Mouse (Mus musculus): ENCODE data around the gene Prrg4. TPM values are rescaled to one million over a fixed set of nuclear protein-coding genes. Genes with fewer than 3 reads are reported as not detected.
A peak's percentile ranks its signal among the peaks of the same experiment; 100 is the strongest.
"Not testable (repeated sequence)": the region's sequence is repeated elsewhere in the genome, so short reads cannot be mapped to it uniquely, and the experiment has no call there.

The Prrg4 gene
- polyA plus RNA-seq, 1 experiment from 2014 or later = 0.33 TPM

GRCm38 (mm10) chr2:104860426-104860825 is 10.8 kb upstream of the Prrg4 start:
- Histone ChIP-seq H3K36me3 (ENCODE audit: control insufficient read depth, insufficient read depth, low read length) (no peaks in the 10 kb centered on the region), H3K4me3 (ENCODE audit: low read depth, low read length) (no peak overlapping the region), H3K4me1 (replicated peaks; ENCODE audit: control insufficient read depth, insufficient read depth, low read length) (no peaks in the 10 kb centered on the region), H3K27ac (ENCODE audit: low read depth, low read length) (no peak overlapping the region), H3K9me3 (ENCODE audit: control insufficient read depth, low read length) (no peaks in the 10 kb centered on the region), H3K27me3 (replicated peaks; ENCODE audit: control insufficient read depth, insufficient read depth, low read length) (no peaks in the 10 kb centered on the region), H3K4me2 (no peak overlapping the region), H3K9ac (ENCODE audit: low read depth, low read length) (no peak overlapping the region)
- DNase-seq (ENCODE audit: low spot score) (no peak), ATAC-seq (replicated peaks; ENCODE audit: low FRiP score) (no peak)
- 87% methylated on average over 10 of the region's 10 CpGs for WGBS

- Histone ChIP-seq H3K27me3 (replicated peaks; ENCODE audit: control insufficient read depth, insufficient read depth, low read length) (no peaks in the 10 kb centered on the region), H3K4me1 (replicated peaks; ENCODE audit: control insufficient read depth, insufficient read depth, low read length) (no peaks in the 10 kb centered on the region), H3K36me3 (ENCODE audit: control insufficient read depth, insufficient read depth, low read length) (no peaks in the 10 kb centered on the region), H3K9me3 (ENCODE audit: control insufficient read depth, low read length) (no peaks in the 10 kb centered on the region), H3K4me3 (ENCODE audit: low read depth, low read length) (no peak overlapping the region), H3K9ac (ENCODE audit: low read depth, low read length) (no peak overlapping the region), H3K4me2 (no peak overlapping the region), H3K27ac (ENCODE audit: low read depth, low read length) (no peak overlapping the region)
- WGBS = 74% methylated on average over 5 of the region's 5 CpGs
- ATAC-seq (replicated peaks; ENCODE audit: low FRiP score) (no peak), DNase-seq (ENCODE audit: low spot score) (no peak)
Measured at GRCm38 (mm10) chr2:104859060-104859459, 9.4 kb upstream of the Prrg4 start.

DNA sequence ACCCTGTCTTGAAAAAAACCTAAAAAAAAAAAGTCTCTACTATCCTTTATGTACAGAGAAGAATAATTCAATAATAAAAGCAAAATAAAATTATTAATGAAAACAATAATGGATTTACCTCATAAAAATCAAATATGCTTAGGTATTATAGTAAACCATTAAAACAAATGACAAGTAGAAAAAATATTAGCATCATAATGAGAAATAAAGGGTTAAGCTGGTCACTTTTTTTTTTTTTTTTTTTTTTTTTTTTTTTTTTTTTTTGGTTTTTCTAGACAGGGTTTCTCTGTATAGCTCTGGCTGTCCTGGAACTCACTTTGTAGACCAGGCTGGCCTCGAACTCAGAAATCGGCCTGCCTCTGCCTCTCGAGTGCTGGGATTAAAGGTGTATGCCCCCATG is 8.4 kb upstream of the Prrg4 start:
- 86% methylated on average over 3 of the region's 3 CpGs for WGBS
- not testable (repeated sequence) for H3K9ac ChIP-seq (ENCODE audit: low read depth, low read length); DNase-seq (ENCODE audit: low spot score); H3K27me3 ChIP-seq (replicated peaks; ENCODE audit: control insufficient read depth, insufficient read depth, low read length); H3K4me2 ChIP-seq; ATAC-seq (replicated peaks; ENCODE audit: low FRiP score); H3K4me1 ChIP-seq (replicated peaks; ENCODE audit: control insufficient read depth, insufficient read depth, low read length); H3K4me3 ChIP-seq (ENCODE audit: low read depth, low read length); H3K9me3 ChIP-seq (ENCODE audit: control insufficient read depth, low read length); H3K36me3 ChIP-seq (ENCODE audit: control insufficient read depth, insufficient read depth, low read length); H3K27ac ChIP-seq (ENCODE audit: low read depth, low read length)

DNA sequence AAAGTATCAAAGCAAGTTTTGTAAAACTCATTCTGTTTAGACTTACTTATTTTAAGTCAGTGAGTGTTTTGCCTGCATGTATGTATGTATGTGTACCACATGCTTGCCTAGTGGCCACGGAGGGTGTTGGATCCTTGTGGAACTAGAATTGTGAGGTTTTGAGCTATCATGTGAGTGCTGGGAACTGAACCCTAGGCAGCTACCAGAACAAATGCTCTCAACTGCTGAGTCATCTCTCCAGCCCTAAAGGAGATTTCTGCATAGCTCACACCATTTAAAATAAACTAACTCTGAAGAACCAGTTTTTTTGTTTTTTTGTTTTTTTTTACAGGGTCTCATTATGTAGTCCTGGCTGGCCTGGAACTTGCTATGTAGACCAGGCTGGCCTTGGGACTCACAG is 6.5 kb upstream of the Prrg4 start:
- DNase-seq (ENCODE audit: low spot score) = no peak
- Histone ChIP-seq H3K4me3 (ENCODE audit: low read depth, low read length) (no peak overlapping the region), H3K9me3 (ENCODE audit: control insufficient read depth, low read length) (no peaks in the 10 kb centered on the region), H3K36me3 (ENCODE audit: control insufficient read depth, insufficient read depth, low read length) (no peaks in the 10 kb centered on the region), H3K9ac (ENCODE audit: low read depth, low read length) (no peak overlapping the region), H3K27ac (ENCODE audit: low read depth, low read length) (no peak overlapping the region), H3K4me2 (no peak overlapping the region), H3K27me3 (replicated peaks; ENCODE audit: control insufficient read depth, insufficient read depth, low read length) (no peaks in the 10 kb centered on the region), H3K4me1 (replicated peaks; ENCODE audit: control insufficient read depth, insufficient read depth, low read length) (no peaks in the 10 kb centered on the region)
- 56% methylated on average over 1 of the region's 1 CpGs for WGBS
- ATAC-seq (replicated peaks; ENCODE audit: low FRiP score) = no peak

DNA sequence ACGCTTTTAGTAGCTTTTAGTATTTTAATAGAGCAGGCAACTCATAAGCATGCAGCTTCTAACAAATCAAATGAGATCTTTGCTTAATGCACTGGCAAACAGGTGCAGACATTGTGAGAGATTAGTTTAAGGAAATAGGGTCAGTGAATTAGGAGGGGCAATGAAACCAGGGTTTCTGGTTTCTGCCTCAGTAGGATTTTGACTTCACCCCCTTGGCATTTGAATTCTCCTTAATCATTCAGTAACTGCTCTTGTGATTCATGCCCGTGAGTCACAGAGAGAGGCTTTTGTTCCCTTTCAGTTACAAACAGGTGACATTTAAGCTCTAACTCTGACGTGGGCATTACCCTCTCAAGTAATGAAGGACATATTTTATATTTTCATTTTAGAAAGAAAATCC is 6.1 kb upstream of the Prrg4 start:
- whole genome bisulfite sequencing = 51% methylated on average over 3 of the region's 3 CpGs
- Histone ChIP-seq H3K27ac (ENCODE audit: low read depth, low read length) (no peak overlapping the region), H3K9me3 (ENCODE audit: control insufficient read depth, low read length) (no peaks in the 10 kb centered on the region), H3K4me2 (no peak overlapping the region), H3K9ac (ENCODE audit: low read depth, low read length) (no peak overlapping the region), H3K4me1 (replicated peaks; ENCODE audit: control insufficient read depth, insufficient read depth, low read length) (no peaks in the 10 kb centered on the region), H3K4me3 (ENCODE audit: low read depth, low read length) (no peak overlapping the region), H3K27me3 (replicated peaks; ENCODE audit: control insufficient read depth, insufficient read depth, low read length) (no peaks in the 10 kb centered on the region; the same call in 1 of the 2 replicates), H3K36me3 (ENCODE audit: control insufficient read depth, insufficient read depth, low read length) (no peaks in the 10 kb centered on the region)
- ATAC-seq (replicated peaks; ENCODE audit: low FRiP score) (no peak), DNase-seq (ENCODE audit: low spot score) (no peak)

DNA sequence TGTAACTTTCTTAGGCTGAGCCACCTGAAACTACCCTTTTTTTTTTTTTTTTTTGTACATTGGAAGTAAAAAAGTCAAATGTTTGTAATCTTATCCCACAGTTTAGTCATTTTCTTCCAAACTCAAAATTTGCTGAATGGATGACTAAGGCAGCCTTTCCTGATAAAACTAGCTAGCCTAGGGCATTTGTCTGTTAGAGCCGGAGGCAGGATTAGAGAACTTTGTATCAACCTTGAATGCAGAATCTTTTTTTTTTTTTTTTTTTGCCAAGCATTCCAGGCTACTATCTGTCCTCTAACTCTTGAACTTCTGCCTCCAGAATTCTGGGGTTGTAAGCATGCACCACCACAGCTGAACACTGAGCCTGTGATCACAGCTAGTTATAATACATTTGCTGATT is 5.2 kb upstream of the Prrg4 start:
- 82% methylated on average over 1 of the region's 1 CpGs for whole genome bisulfite sequencing
- Histone ChIP-seq H3K9ac (ENCODE audit: low read depth, low read length) (no peak overlapping the region), H3K4me1 (replicated peaks; ENCODE audit: control insufficient read depth, insufficient read depth, low read length) (no peaks in the 10 kb centered on the region), H3K4me3 (ENCODE audit: low read depth, low read length) (no peak overlapping the region), H3K4me2 (no peak overlapping the region), H3K27me3 (replicated peaks; ENCODE audit: control insufficient read depth, insufficient read depth, low read length) (no peaks in the 10 kb centered on the region; the same call in 1 of the 2 replicates), H3K27ac (ENCODE audit: low read depth, low read length) (no peak overlapping the region), H3K36me3 (ENCODE audit: control insufficient read depth, insufficient read depth, low read length) (no peaks in the 10 kb centered on the region), H3K9me3 (ENCODE audit: control insufficient read depth, low read length) (no peaks in the 10 kb centered on the region)
- DNase-seq (ENCODE audit: low spot score) = no peak
- no peak for ATAC-seq (replicated peaks; ENCODE audit: low FRiP score)

DNA sequence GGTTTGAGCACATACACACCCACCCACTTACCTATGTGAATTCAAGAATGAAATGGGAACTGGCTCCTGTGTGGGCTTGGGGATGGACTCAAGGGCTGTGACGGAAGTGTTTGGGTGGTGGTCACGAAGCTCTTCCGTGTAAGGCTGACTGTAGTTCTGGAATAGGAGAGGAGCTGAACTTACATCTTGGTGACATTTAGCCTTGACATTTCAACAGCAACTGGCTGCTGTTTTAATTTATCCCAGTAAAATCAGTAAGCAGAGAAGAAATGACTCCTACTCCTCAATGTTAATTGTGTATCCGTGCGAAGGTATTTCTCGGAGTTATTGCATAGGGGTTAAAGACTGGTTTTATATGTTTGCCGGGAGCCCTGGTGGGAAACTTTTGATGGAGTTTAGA is 2.9 kb upstream of the Prrg4 start:
- peaks cover 7% of the 10 kb centered on the region for H3K27me3 ChIP-seq (replicated peaks; ENCODE audit: control insufficient read depth, insufficient read depth, low read length)
- H3K36me3 ChIP-seq (ENCODE audit: control insufficient read depth, insufficient read depth, low read length) = no peaks in the 10 kb centered on the region
- no peaks in the 10 kb centered on the region for H3K4me1 ChIP-seq (replicated peaks; ENCODE audit: control insufficient read depth, insufficient read depth, low read length)
- ATAC-seq (replicated peaks; ENCODE audit: low FRiP score) = no peak
- 79% methylated on average over 7 of the region's 7 CpGs for WGBS
- no peak overlapping the region for H3K9ac ChIP-seq (ENCODE audit: low read depth, low read length)
- no peak overlapping the region for H3K4me3 ChIP-seq (ENCODE audit: low read depth, low read length)
- H3K27ac ChIP-seq (ENCODE audit: low read depth, low read length) = no peak overlapping the region
- DNase-seq (ENCODE audit: low spot score) = no peak
- no peak overlapping the region for H3K4me2 ChIP-seq
- no peaks in the 10 kb centered on the region for H3K9me3 ChIP-seq (ENCODE audit: control insufficient read depth, low read length)

- H3K9ac ChIP-seq (ENCODE audit: low read depth, low read length) = no peak overlapping the region
- H3K27ac ChIP-seq (ENCODE audit: low read depth, low read length) = no peak overlapping the region
- H3K9me3 ChIP-seq (ENCODE audit: control insufficient read depth, low read length) = no peaks in the 10 kb centered on the region
- no peaks in the 10 kb centered on the region for H3K36me3 ChIP-seq (ENCODE audit: control insufficient read depth, insufficient read depth, low read length)
- DNase-seq (ENCODE audit: low spot score) (no peak), ATAC-seq (replicated peaks; ENCODE audit: low FRiP score) (no peak)
- no peak overlapping the region for H3K4me2 ChIP-seq
- WGBS = 34% methylated on average over 5 of the region's 5 CpGs
- no peaks in the 10 kb centered on the region for H3K4me1 ChIP-seq (replicated peaks; ENCODE audit: control insufficient read depth, insufficient read depth, low read length)
- no peak overlapping the region for H3K4me3 ChIP-seq (ENCODE audit: low read depth, low read length)
- peaks cover 7% of the 10 kb centered on the region for H3K27me3 ChIP-seq (replicated peaks; ENCODE audit: control insufficient read depth, insufficient read depth, low read length)
Measured at GRCm38 (mm10) chr2:104851686-104852085, 2.0 kb upstream of the Prrg4 start.

GRCm38 (mm10) chr2:104849991-104850359 is 299 bp upstream of the Prrg4 start:
- Histone ChIP-seq H3K27ac (ENCODE audit: low read depth, low read length) (no peak overlapping the region), H3K4me3 (ENCODE audit: low read depth, low read length) (peak overlapping the region; percentile 59), H3K9me3 (ENCODE audit: control insufficient read depth, low read length) (no peaks in the 10 kb centered on the region), H3K36me3 (ENCODE audit: control insufficient read depth, insufficient read depth, low read length) (no peaks in the 10 kb centered on the region), H3K4me1 (replicated peaks; ENCODE audit: control insufficient read depth, insufficient read depth, low read length) (no peaks in the 10 kb centered on the region), H3K4me2 (peak overlapping the region; percentile 95), H3K27me3 (replicated peaks; ENCODE audit: control insufficient read depth, insufficient read depth, low read length) (peaks cover 7% of the 10 kb centered on the region), H3K9ac (ENCODE audit: low read depth, low read length) (no peak overlapping the region)
- ATAC-seq (replicated peaks; ENCODE audit: low FRiP score) = 0 out of 2 replicates have a peak, but pooled peaks have one; percentile 6
- DNase-seq (ENCODE audit: low spot score) = no peak
- 65% methylated on average over 3 of the region's 3 CpGs for WGBS

All from liver, embryonic 11.5 days (tissue).